Mouse (Mus musculus) 3T3-L1 (cell line): ENCODE data around the gene Dusp27.
"Not testable (repeated sequence)": the region's sequence is repeated elsewhere in the genome, so short reads cannot be mapped to it uniquely, and the experiment has no call there.

Experiments used
- DNase-seq: peaks from one replicate; pipeline ENCODE4 v3.0.0-alpha.2; 2015; ENCODE audit warnings: low read depth, low spot score

The Dusp27 gene

GRCm38 (mm10) chr1:166142369-166142768 is 14.6 kb upstream of the Dusp27 start:
- DNase-seq: no peak

- not testable (repeated sequence) for DNase-seq
Observed at GRCm38 (mm10) chr1:166141868-166142267, 14.1 kb upstream of the Dusp27 start.

- no peak for DNase-seq
Observed at GRCm38 (mm10) chr1:166139620-166140184, 12.0 kb upstream of the Dusp27 start.

- no peak for DNase-seq
Observed at GRCm38 (mm10) chr1:166139113-166139512, 11.4 kb upstream of the Dusp27 start.

DNA sequence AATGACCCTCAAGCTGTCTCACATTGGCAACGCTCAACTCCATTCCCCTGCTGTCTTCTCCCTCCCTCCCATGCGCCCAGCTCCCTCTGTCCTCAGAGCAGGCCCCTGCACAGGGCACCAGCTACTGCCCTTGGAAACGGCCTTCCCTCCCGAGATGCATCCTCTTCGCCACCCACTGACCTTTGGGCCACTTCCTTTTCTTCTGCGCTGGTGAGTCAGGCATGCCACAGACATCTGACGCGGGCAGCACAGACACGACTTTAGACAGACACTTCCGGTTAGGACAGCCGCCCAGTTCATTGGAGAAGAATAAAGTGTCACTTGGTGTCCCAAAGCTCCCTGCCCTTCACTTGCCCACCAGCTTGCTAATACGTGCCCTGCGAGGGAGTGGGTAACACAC is 10.4 kb upstream of the Dusp27 start:
- DNase-seq: no peak

DNA sequence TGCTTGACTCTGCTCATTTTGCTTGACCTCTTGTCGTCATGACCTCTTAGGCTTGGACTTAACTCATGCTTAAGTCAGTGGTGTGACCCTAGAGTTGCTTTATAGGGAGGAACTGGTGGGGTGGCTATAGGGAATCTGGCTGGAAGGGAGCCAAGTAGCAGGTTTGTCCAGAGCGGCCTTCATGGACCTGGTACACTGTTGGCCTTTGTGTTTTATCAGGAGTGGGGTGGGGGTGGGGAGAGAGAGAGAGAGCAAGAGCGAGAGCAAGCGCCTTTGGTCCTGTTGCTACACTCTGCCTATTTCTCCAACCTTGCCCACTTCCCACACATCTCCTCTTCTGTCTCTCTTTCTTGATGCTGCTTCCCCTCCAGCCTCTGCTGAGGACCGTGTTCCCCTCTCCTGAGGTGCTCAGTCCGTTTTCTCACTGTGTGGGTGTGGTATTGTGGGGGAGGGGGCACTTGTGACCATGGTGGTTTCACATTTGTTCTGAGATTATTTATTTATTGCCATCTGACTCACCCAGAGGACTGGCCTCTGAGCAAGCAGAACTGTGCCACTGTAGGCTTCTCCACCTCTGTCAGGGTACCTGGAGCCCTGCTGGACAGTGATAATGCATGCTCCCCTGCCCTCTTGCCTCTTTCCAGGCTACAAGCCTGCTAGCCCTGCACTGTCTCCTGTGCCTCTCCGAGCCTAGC is 9.7 kb upstream of the Dusp27 start:
- peak; percentile 46 for DNase-seq

DNA sequence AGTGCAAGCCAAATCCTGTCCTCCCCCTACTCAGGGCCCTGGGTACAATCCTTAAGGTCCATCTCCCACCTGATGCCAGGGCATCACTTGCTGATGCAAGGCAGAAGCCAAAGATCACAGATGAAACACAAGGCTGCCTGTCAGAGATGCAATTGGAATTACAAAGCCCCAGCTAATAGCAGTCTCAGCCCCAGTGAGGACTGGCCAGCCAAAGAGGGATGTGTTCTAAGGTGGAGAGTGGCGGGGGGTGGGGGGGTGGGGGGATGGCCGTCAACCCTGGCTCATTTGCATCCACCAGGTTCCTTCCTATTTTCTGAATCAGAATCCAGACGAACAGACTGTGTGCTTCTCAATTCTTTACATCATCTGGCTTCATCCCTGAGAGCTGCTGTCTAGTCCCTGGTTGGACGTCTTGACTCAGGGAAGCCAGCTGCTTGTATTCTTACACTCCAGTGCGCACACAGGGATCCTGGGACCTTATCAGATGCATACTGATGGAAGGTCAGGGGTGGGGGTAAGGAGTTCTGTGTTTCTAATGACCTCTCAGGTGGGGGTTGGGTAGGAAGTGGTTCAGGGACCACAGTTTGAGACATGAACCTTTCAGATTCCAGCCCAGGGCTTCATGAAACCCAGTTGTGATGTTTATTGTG is 7.5 kb upstream of the Dusp27 start:
- DNase-seq: no peak

- no peak for DNase-seq
Observed at GRCm38 (mm10) chr1:166132367-166132766, 4.6 kb upstream of the Dusp27 start.

- peak; percentile 29 for DNase-seq
Observed at GRCm38 (mm10) chr1:166130224-166130860, 2.6 kb upstream of the Dusp27 start, which contains the start of gene Gpa33. Gpa33 (plus strand) TSS chr1:166130238.

- DNase-seq: no peak
Observed at GRCm38 (mm10) chr1:166128551-166128950, 829 bp upstream of the Dusp27 start.

GRCm38 (mm10) chr1:166126795-166127194 is 927 bp downstream of the Dusp27 start:
- no peak for DNase-seq

DNA sequence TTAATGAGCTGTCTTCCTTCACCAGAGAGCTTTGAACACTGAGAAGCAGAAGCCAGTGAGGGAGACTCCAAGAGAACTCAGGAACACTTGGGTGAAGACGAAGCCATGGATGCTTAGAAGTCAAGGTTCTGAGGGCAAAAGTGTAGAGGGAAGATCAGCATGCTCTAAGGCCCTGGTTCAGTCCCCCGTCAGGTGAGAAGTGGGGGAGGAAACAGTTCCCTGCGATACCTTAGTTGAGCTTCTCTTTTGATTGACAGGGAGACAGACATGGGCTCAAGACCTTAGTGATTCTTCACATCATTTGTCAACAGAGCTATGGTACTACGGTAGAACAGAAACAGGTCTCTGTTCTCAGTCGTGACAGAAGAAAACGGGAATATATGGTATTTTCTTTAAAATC is 1.4 kb downstream of the Dusp27 start:
- no peak for DNase-seq

GRCm38 (mm10) chr1:166124932-166125593 is 2.7 kb downstream of the Dusp27 start:
- no peak for DNase-seq

GRCm38 (mm10) chr1:166123751-166124150 is 4.0 kb downstream of the Dusp27 start:
- peak; percentile 77 for DNase-seq

- no peak for DNase-seq
Observed at GRCm38 (mm10) chr1:166123045-166123444, 4.7 kb downstream of the Dusp27 start.

DNA sequence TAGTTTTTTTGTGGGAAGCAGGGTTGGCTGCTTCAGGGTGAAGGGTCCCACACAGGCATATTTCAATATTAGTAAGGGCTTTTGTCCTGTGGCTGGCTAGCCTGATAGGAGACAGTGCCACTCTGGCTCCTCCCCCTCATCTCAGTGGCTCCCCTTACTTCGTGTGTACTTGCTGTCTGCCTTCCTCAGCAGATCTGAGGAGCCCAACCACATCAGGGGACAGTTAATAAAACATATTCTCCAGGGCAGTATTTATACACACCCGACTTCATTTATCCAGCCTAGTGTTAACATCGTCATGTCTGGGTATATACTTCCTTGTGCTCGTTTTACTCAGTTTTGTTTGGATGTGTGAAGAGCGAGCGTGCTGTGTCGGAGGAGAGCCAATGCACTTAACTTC is 5.6 kb downstream of the Dusp27 start:
- no peak for DNase-seq

DNA sequence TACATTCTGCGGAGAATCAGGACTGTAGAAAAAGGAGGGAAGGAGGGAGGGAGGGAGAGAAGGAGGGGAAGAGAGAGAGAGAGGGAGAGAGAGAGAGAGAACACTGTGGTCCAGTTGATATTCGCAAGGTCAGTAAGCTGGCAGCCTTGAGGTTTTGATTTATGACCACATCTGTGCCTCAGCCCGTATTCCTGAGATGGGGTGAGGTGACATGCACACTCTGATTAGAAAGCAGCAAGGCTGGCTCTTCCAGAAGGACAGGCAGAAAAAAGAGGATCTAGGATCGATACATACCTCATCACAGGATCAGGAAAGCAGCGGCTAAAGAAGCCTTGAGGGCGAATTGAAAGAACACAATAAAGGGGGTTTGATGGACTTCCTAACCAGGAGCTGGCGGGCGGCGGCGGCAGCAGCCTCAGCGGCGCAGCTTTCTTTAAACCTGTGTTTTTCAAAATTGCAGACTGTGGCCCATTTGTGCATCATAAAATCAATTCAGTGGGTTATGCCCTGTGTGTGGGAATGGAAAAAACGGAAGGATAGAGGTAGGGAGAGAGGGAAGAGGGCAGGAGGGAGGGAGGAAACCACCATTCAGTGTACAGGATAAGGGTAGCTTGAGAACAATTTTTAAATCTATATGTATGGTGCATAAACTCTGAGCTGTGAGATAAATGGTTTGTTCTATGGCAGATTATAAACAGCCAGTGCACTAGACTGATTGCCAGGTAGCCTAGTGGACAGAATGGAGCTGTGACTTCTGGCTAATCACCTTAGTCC is 9.7 kb downstream of the Dusp27 start:
- DNase-seq: no peak

DNA sequence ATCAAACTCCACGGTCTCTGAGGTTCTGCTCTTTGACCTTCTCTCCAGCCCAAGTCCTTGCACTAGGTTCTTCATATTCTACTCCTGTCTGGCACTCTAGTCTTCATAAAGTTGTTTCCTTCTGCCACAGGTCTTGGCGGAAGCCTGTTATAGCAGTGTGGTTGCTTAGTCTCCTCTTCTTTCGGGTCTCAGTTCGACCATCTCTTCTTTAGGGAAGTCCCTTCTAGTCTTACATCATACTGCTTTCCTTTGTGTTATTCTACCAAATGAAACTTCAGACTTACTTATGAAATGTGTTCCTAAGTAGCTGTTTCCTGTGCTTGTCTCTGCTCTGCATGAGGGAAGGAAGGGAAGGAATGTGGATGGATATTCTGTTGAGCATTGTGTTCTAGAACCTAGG is 12.0 kb downstream of the Dusp27 start:
- no peak for DNase-seq

- DNase-seq: peak; percentile 59
Observed at GRCm38 (mm10) chr1:166114986-166115385, 12.7 kb downstream of the Dusp27 start.

DNA sequence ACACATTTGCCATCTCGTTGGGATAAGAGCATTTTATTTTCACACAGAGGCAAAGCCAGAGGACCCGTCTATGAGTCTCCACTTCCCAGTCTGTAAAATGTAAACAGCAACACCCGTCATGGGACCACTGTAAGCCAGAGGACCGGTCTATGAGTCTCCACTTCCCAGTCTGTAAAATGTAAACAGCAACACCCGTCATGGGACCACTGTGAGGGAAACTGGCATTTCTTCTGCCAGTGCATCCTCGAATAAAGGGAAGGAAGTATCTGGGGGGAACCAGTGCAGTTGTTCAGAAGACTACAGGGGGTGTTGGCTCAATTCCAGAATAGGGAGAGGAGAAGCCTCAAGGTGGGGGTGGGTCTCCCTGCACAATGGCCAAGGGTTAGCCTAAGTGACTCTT is 22.3 kb downstream of the Dusp27 start:
- no peak for DNase-seq

DNA sequence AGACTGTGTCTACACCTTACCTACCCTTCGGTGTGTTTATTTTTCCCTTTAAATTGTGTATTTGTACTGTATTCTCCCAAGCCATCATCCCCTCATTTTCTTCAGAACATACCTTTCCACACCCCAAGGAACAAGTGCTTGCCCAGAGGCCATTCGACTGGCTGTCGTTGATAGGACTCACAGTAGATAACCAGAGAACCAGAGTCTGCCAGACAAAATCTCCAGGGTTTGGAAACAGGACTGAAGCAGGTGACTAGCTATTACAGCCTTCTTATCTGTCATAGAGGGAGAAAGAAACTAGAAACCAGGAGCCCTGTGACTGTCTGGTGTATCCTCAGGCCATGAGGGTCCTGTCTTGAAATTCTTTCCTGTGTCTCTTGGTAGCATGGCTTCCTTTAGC is 22.9 kb downstream of the Dusp27 start:
- no peak for DNase-seq
